Mouse (Mus musculus): ENCODE measurements around the gene Cckbr. TPM values are rescaled to one million over a fixed set of nuclear protein-coding genes. Genes with fewer than 3 reads are reported as not detected.

Cckbr gene
- total RNA-seq, 1 experiment: 0.27 TPM

- H3K9ac ChIP-seq (ENCODE audit: insufficient read depth, low read depth, low read length, poor library complexity, severe bottlenecking): no peak overlapping the region
- H3K27ac ChIP-seq (ENCODE audit: insufficient read depth, low read depth, low read length, poor library complexity, severe bottlenecking): no peak overlapping the region
- DNase-seq (ENCODE audit: low read depth, low spot score): no peak
- H3K4me3 ChIP-seq (ENCODE audit: insufficient read depth in 1 of 2, low read depth in 1 of 2, low read length in 2 of 2, poor library complexity in 1 of 2, severe bottlenecking in 1 of 2): no peak overlapping the region
- TF ChIP-seq MAFK (IDR thresholded peaks at IDR 0.05; ENCODE audit: insufficient read depth, low read depth, low read length) (no peak), ZNF384 (IDR thresholded peaks at IDR 0.05; ENCODE audit: low read depth, low read length) (no peak), HCFC1 (IDR thresholded peaks at IDR 0.05; ENCODE audit: borderline replicate concordance, insufficient read depth, low read length) (no peak), CHD2 (IDR thresholded peaks at IDR 0.05; ENCODE audit: low read depth, low read length) (no peak), ZC3H11A (IDR thresholded peaks at IDR 0.05; ENCODE audit: borderline replicate concordance, low read depth, low read length) (no peak)
- no peaks in the 10 kb centered on the region for H3K9me3 ChIP-seq (ENCODE audit: control insufficient read depth, insufficient read depth, low read depth, low read length)
- no peaks in the 10 kb centered on the region; a peak in 1 of 4 replicates for H3K4me1 ChIP-seq (ENCODE audit: control insufficient read depth in 2 of 2, insufficient read depth in 2 of 2, low read length in 2 of 2, poor library complexity in 1 of 2)
- no peaks in the 10 kb centered on the region for H3K36me3 ChIP-seq (ENCODE audit: control insufficient read depth, insufficient read depth, low read length, poor library complexity, severe bottlenecking)
- in situ Hi-C loops (cut with MboI; ENCODE audit: low sequenced_read_pairs in 2 of 2, unreplicated experiment in 2 of 2): loop anchor here in 1 of 2 experiments (10.0 kb wide), 1 partner anchor 60 kb away; no protein-coding TSS in a partner anchor
Measured at GRCm38 (mm10) chr7:105414385-105414784, 11.1 kb upstream of the Cckbr start.

- in situ Hi-C loops (cut with MboI; ENCODE audit: low sequenced_read_pairs in 2 of 2, unreplicated experiment in 2 of 2): loop anchor here in 1 of 2 experiments (10.0 kb wide), 1 partner anchor 58 kb away; no protein-coding TSS in a partner anchor
- H3K9ac ChIP-seq (ENCODE audit: insufficient read depth, low read depth, low read length, poor library complexity, severe bottlenecking): no peak overlapping the region
- H3K9me3 ChIP-seq (ENCODE audit: control insufficient read depth, insufficient read depth, low read depth, low read length): no peaks in the 10 kb centered on the region
- DNase-seq (ENCODE audit: low read depth, low spot score): no peak
- H3K36me3 ChIP-seq (ENCODE audit: control insufficient read depth, insufficient read depth, low read length, poor library complexity, severe bottlenecking): no peaks in the 10 kb centered on the region
- no peak overlapping the region for H3K4me3 ChIP-seq (ENCODE audit: insufficient read depth in 1 of 2, low read depth in 1 of 2, low read length in 2 of 2, poor library complexity in 1 of 2, severe bottlenecking in 1 of 2)
- no peak overlapping the region for H3K27ac ChIP-seq (ENCODE audit: insufficient read depth, low read depth, low read length, poor library complexity, severe bottlenecking)
- H3K4me1 ChIP-seq (ENCODE audit: control insufficient read depth in 2 of 2, insufficient read depth in 2 of 2, low read length in 2 of 2, poor library complexity in 1 of 2): no peaks in the 10 kb centered on the region; a peak in 1 of 4 replicates
- TF ChIP-seq ZC3H11A (IDR thresholded peaks at IDR 0.05; ENCODE audit: borderline replicate concordance, low read depth, low read length) (no peak), CHD2 (IDR thresholded peaks at IDR 0.05; ENCODE audit: low read depth, low read length) (no peak)
Measured at GRCm38 (mm10) chr7:105416529-105416928, 9.0 kb upstream of the Cckbr start.

GRCm38 (mm10) chr7:105418106-105418505 is 7.4 kb upstream of the Cckbr start:
- in situ Hi-C loops (cut with MboI; ENCODE audit: low sequenced_read_pairs in 2 of 2, unreplicated experiment in 2 of 2): loop anchor here in 1 of 2 experiments (10.0 kb wide), 1 partner anchor 57 kb away; no protein-coding TSS in a partner anchor
- Histone ChIP-seq H3K27ac (ENCODE audit: insufficient read depth, low read depth, low read length, poor library complexity, severe bottlenecking) (no peak overlapping the region), H3K9ac (ENCODE audit: insufficient read depth, low read depth, low read length, poor library complexity, severe bottlenecking) (no peak overlapping the region), H3K4me3 (ENCODE audit: insufficient read depth in 1 of 2, low read depth in 1 of 2, low read length in 2 of 2, poor library complexity in 1 of 2, severe bottlenecking in 1 of 2) (no peak overlapping the region), H3K9me3 (ENCODE audit: control insufficient read depth, insufficient read depth, low read depth, low read length) (no peaks in the 10 kb centered on the region), H3K4me1 (ENCODE audit: control insufficient read depth in 2 of 2, insufficient read depth in 2 of 2, low read length in 2 of 2, poor library complexity in 1 of 2) (no peaks in the 10 kb centered on the region), H3K36me3 (ENCODE audit: control insufficient read depth, insufficient read depth, low read length, poor library complexity, severe bottlenecking) (no peaks in the 10 kb centered on the region)
- TF ChIP-seq CHD2 (IDR thresholded peaks at IDR 0.05; ENCODE audit: low read depth, low read length): no peak
- TF ChIP-seq ZNF384 (IDR thresholded peaks at IDR 0.05; ENCODE audit: low read depth, low read length): no peak
- TF ChIP-seq MAFK (IDR thresholded peaks at IDR 0.05; ENCODE audit: insufficient read depth, low read depth, low read length): no peak
- no peak for TF ChIP-seq HCFC1 (IDR thresholded peaks at IDR 0.05; ENCODE audit: borderline replicate concordance, insufficient read depth, low read length)
- no peak for TF ChIP-seq ZC3H11A (IDR thresholded peaks at IDR 0.05; ENCODE audit: borderline replicate concordance, low read depth, low read length)
- DNase-seq (ENCODE audit: low read depth, low spot score): no peak

- in situ Hi-C loops (cut with MboI; ENCODE audit: low sequenced_read_pairs in 2 of 2, unreplicated experiment in 2 of 2): no loop called here
Measured at GRCm38 (mm10) chr7:105420903-105421302, 4.6 kb upstream of the Cckbr start.

GRCm38 (mm10) chr7:105424368-105424767 is 1.2 kb upstream of the Cckbr start:
- no peak overlapping the region for H3K9ac ChIP-seq (ENCODE audit: insufficient read depth, low read depth, low read length, poor library complexity, severe bottlenecking)
- H3K36me3 ChIP-seq (ENCODE audit: control insufficient read depth, insufficient read depth, low read length, poor library complexity, severe bottlenecking): no peaks in the 10 kb centered on the region
- no peak overlapping the region for H3K27ac ChIP-seq (ENCODE audit: insufficient read depth, low read depth, low read length, poor library complexity, severe bottlenecking)
- no peak overlapping the region for H3K4me3 ChIP-seq (ENCODE audit: insufficient read depth in 1 of 2, low read depth in 1 of 2, low read length in 2 of 2, poor library complexity in 1 of 2, severe bottlenecking in 1 of 2)
- TF ChIP-seq MAFK (IDR thresholded peaks at IDR 0.05; ENCODE audit: insufficient read depth, low read depth, low read length): no peak
- no peak for TF ChIP-seq ZC3H11A (IDR thresholded peaks at IDR 0.05; ENCODE audit: borderline replicate concordance, low read depth, low read length)
- no peak for TF ChIP-seq ZNF384 (IDR thresholded peaks at IDR 0.05; ENCODE audit: low read depth, low read length)
- TF ChIP-seq HCFC1 (IDR thresholded peaks at IDR 0.05; ENCODE audit: borderline replicate concordance, insufficient read depth, low read length): no peak
- no peak for TF ChIP-seq CHD2 (IDR thresholded peaks at IDR 0.05; ENCODE audit: low read depth, low read length)
- H3K4me1 ChIP-seq (ENCODE audit: control insufficient read depth in 2 of 2, insufficient read depth in 2 of 2, low read length in 2 of 2, poor library complexity in 1 of 2): peaks cover 0 to 2% of the 10 kb centered on the region in 2 experiments; a peak in 2 of 4 replicates
- DNase-seq (ENCODE audit: low read depth, low spot score): no peak
- in situ Hi-C loops (cut with MboI; ENCODE audit: low sequenced_read_pairs in 2 of 2, unreplicated experiment in 2 of 2): no loop called here
- H3K9me3 ChIP-seq (ENCODE audit: control insufficient read depth, insufficient read depth, low read depth, low read length): no peaks in the 10 kb centered on the region

More at GRCm38 (mm10) chr7:105420903-105421302, 4.6 kb upstream of the Cckbr start:
- Histone ChIP-seq H3K9ac (ENCODE audit: insufficient read depth, low read depth, low read length, poor library complexity, severe bottlenecking) (no peak overlapping the region), H3K27ac (ENCODE audit: insufficient read depth, low read depth, low read length, poor library complexity, severe bottlenecking) (no peak overlapping the region), H3K9me3 (ENCODE audit: control insufficient read depth, insufficient read depth, low read depth, low read length) (no peaks in the 10 kb centered on the region), H3K4me3 (ENCODE audit: insufficient read depth in 1 of 2, low read depth in 1 of 2, low read length in 2 of 2, poor library complexity in 1 of 2, severe bottlenecking in 1 of 2) (no peak overlapping the region), H3K4me1 (ENCODE audit: control insufficient read depth in 2 of 2, insufficient read depth in 2 of 2, low read length in 2 of 2, poor library complexity in 1 of 2) (peaks cover 0 to 2% of the 10 kb centered on the region in 2 experiments; a peak in 1 of 4 replicates), H3K36me3 (ENCODE audit: control insufficient read depth, insufficient read depth, low read length, poor library complexity, severe bottlenecking) (no peaks in the 10 kb centered on the region)
- DNase-seq (ENCODE audit: low read depth, low spot score): no peak
- TF ChIP-seq ZC3H11A (IDR thresholded peaks at IDR 0.05; ENCODE audit: borderline replicate concordance, low read depth, low read length): no peak
